Mouse (Mus musculus): ENCODE data around the gene Zap70. TPM values are rescaled to one million over a fixed set of nuclear protein-coding genes. Genes with fewer than 3 reads are reported as not detected.

Gene Zap70
- total and polyA plus RNA-seq, 2 experiments from 2014 or later, result 2.7 to 6.3 TPM

DNA sequence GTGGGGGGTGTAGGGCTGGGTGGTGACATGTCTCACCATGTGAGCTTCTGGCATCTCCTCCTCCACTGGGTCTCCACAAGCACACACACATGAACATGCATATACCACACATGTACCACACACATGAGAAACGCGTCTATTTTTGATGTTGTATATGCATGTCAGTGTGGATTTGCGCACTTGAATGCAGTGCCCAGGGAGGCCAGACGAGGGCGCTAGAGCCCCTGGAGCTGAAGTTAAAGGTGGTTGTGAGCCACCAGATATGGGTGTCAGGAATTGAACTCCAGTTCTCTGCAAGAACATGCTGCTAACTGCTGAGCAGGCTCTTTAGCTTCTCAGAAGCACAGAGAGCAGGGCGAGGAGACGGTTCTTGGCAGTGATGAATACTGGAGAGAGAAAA lies 24.8 kb downstream of the Zap70 start:
- Histone ChIP-seq H3K9me3 (ENCODE audit: low read length) (no peaks in the 10 kb centered on the region), H3K36me3 (ENCODE audit: insufficient read depth, low read length) (0 out of 2 replicates have a peak, but pooled peaks cover 4% of the 10 kb centered on the region), H3K27ac (no peak overlapping the region), H3K9ac (replicated peaks; ENCODE audit: low read length) (no peak overlapping the region), H3K4me1 (ENCODE audit: insufficient read depth, low read length) (no peaks in the 10 kb centered on the region), H3K4me3 (ENCODE audit: low read length) (no peak overlapping the region), H3K4me2 (ENCODE audit: low read depth, low read length) (no peak overlapping the region), H3K27me3 (ENCODE audit: insufficient read depth, low read length) (no peaks in the 10 kb centered on the region)
- TF ChIP-seq CTCF (IDR thresholded peaks at IDR 0.05; ENCODE audit: low read depth), result peak; percentile 47
- WGBS, result 91% methylated on average over 7 of the region's 7 CpGs
- no peak for DNase-seq (ENCODE audit: low spot score)
- ATAC-seq, result no peak

DNA sequence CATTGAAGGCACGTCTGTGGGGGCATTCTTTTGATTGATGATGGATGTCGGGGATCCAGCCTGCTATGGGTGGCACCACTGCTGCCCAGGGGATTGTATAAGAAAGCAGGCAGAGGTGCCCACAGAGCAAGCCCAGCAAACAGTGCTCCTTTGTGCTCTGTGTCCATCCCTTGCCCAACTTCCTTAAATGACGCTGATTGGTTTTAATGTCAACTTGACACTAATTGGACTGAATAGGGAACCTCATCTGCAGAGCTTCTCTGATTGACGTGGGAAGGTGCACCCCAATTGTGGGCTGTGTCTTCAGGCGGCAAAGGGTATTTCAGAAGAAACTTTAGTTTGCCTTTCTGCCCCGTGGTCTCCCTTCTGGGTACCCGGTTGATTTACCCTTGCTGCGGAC lies 27.8 kb downstream of the Zap70 start:
- Histone ChIP-seq H3K27me3 (ENCODE audit: insufficient read depth, low read length) (no peaks in the 10 kb centered on the region), H3K9ac (replicated peaks; ENCODE audit: low read length) (no peak overlapping the region), H3K4me1 (ENCODE audit: insufficient read depth, low read length) (no peaks in the 10 kb centered on the region), H3K4me2 (ENCODE audit: low read depth, low read length) (no peak overlapping the region), H3K9me3 (ENCODE audit: low read length) (no peaks in the 10 kb centered on the region), H3K4me3 (ENCODE audit: low read length) (no peak overlapping the region), H3K27ac (no peak overlapping the region), H3K36me3 (ENCODE audit: insufficient read depth, low read length) (peaks cover 26% of the 10 kb centered on the region)
- ATAC-seq (no peak), DNase-seq (ENCODE audit: low spot score) (no peak)
- no peak for TF ChIP-seq CTCF (IDR thresholded peaks at IDR 0.05; ENCODE audit: low read depth)
- WGBS, result 66% methylated on average over 8 of the region's 8 CpGs

GRCm38 (mm10) chr1:36796711-36797110 lies 35.1 kb downstream of the Zap70 start:
- Histone ChIP-seq H3K4me2 (ENCODE audit: low read depth, low read length) (no peak overlapping the region), H3K4me3 (ENCODE audit: low read length) (no peak overlapping the region), H3K36me3 (ENCODE audit: insufficient read depth, low read length) (peaks cover 74% of the 10 kb centered on the region), H3K27me3 (ENCODE audit: insufficient read depth, low read length) (no peaks in the 10 kb centered on the region), H3K4me1 (ENCODE audit: insufficient read depth, low read length) (no peaks in the 10 kb centered on the region), H3K9ac (replicated peaks; ENCODE audit: low read length) (no peak overlapping the region), H3K9me3 (ENCODE audit: low read length) (no peaks in the 10 kb centered on the region), H3K27ac (no peak overlapping the region)
- ATAC-seq, result no peak
- no peak for DNase-seq (ENCODE audit: low spot score)
- no peak for TF ChIP-seq CTCF (IDR thresholded peaks at IDR 0.05; ENCODE audit: low read depth)
- WGBS, result 93% methylated on average over 7 of the region's 7 CpGs

GRCm38 (mm10) chr1:36797481-36797880 lies 35.9 kb downstream of the Zap70 start:
- no peaks in the 10 kb centered on the region for H3K4me1 ChIP-seq (ENCODE audit: insufficient read depth, low read length)
- ATAC-seq, result no peak
- no peak for DNase-seq (ENCODE audit: low spot score)
- H3K27ac ChIP-seq, result no peak overlapping the region
- peaks cover 78% of the 10 kb centered on the region for H3K36me3 ChIP-seq (ENCODE audit: insufficient read depth, low read length)
- H3K9ac ChIP-seq (replicated peaks; ENCODE audit: low read length), result no peak overlapping the region
- H3K27me3 ChIP-seq (ENCODE audit: insufficient read depth, low read length), result no peaks in the 10 kb centered on the region
- WGBS, result 85% methylated on average over 10 of the region's 10 CpGs
- no peak for TF ChIP-seq CTCF (IDR thresholded peaks at IDR 0.05; ENCODE audit: low read depth)
- H3K4me3 ChIP-seq (ENCODE audit: low read length), result no peak overlapping the region
- no peak overlapping the region for H3K4me2 ChIP-seq (ENCODE audit: low read depth, low read length)
- no peaks in the 10 kb centered on the region for H3K9me3 ChIP-seq (ENCODE audit: low read length)

GRCm38 (mm10) chr1:36800379-36801011 lies 38.9 kb downstream of the Zap70 start:
- no peak overlapping the region for H3K4me2 ChIP-seq (ENCODE audit: low read depth, low read length)
- H3K4me1 ChIP-seq (ENCODE audit: insufficient read depth, low read length), result no peaks in the 10 kb centered on the region
- H3K4me3 ChIP-seq (ENCODE audit: low read length), result no peak overlapping the region
- H3K9ac ChIP-seq (replicated peaks; ENCODE audit: low read length), result no peak overlapping the region
- H3K27me3 ChIP-seq (ENCODE audit: insufficient read depth, low read length), result no peaks in the 10 kb centered on the region
- H3K9me3 ChIP-seq (ENCODE audit: low read length), result no peaks in the 10 kb centered on the region
- no peak for TF ChIP-seq CTCF (IDR thresholded peaks at IDR 0.05; ENCODE audit: low read depth)
- no peak for DNase-seq (ENCODE audit: low spot score)
- no peak for ATAC-seq
- 87% methylated on average over 3 of the region's 3 CpGs for WGBS
- peaks cover 70% of the 10 kb centered on the region for H3K36me3 ChIP-seq (ENCODE audit: insufficient read depth, low read length)
- no peak overlapping the region for H3K27ac ChIP-seq

GRCm38 (mm10) chr1:36804259-36804658 lies 42.7 kb downstream of the Zap70 start:
- Histone ChIP-seq H3K27me3 (ENCODE audit: insufficient read depth, low read length) (no peaks in the 10 kb centered on the region), H3K4me2 (ENCODE audit: low read depth, low read length) (no peak overlapping the region), H3K27ac (no peak overlapping the region), H3K4me3 (ENCODE audit: low read length) (no peak overlapping the region), H3K36me3 (ENCODE audit: insufficient read depth, low read length) (peaks cover 70% of the 10 kb centered on the region), H3K4me1 (ENCODE audit: insufficient read depth, low read length) (no peaks in the 10 kb centered on the region), H3K9ac (replicated peaks; ENCODE audit: low read length) (no peak overlapping the region), H3K9me3 (ENCODE audit: low read length) (no peaks in the 10 kb centered on the region)
- 72% methylated on average over 9 of the region's 9 CpGs for WGBS
- no peak for TF ChIP-seq CTCF (IDR thresholded peaks at IDR 0.05; ENCODE audit: low read depth)
- no peak for DNase-seq (ENCODE audit: low spot score)
- ATAC-seq, result no peak

- Histone ChIP-seq H3K9ac (replicated peaks; ENCODE audit: low read length) (no peak overlapping the region), H3K27ac (no peak overlapping the region), H3K4me2 (ENCODE audit: low read depth, low read length) (no peak overlapping the region), H3K9me3 (ENCODE audit: low read length) (no peaks in the 10 kb centered on the region), H3K27me3 (ENCODE audit: insufficient read depth, low read length) (no peaks in the 10 kb centered on the region), H3K4me3 (ENCODE audit: low read length) (no peak overlapping the region), H3K4me1 (ENCODE audit: insufficient read depth, low read length) (no peaks in the 10 kb centered on the region), H3K36me3 (ENCODE audit: insufficient read depth, low read length) (peaks cover 66% of the 10 kb centered on the region)
- ATAC-seq (no peak), DNase-seq (ENCODE audit: low spot score) (no peak)
- 87% methylated on average over 4 of the region's 4 CpGs for WGBS
- no peak for TF ChIP-seq CTCF (IDR thresholded peaks at IDR 0.05; ENCODE audit: low read depth)
Measured at GRCm38 (mm10) chr1:36804833-36805232, 43.2 kb downstream of the Zap70 start.
